Mouse (Mus musculus) spleen, embryonic (tissue): ENCODE measurements at regions not wholly inside any gene's neighbourhood (a gene's known extent, or its start where the extent isn't known, plus 50 kb on each side); places are given as distances from the start of the nearest gene placed in this dataset.

ENCODE experiments used
- CTCF ChIA-PET: fragments of 350-600 bp; sonication (Branson Sonifier 250); formaldehyde crosslinking; loops from one replicate; lab custom pipeline; 2022; lab: Charles Lee

DNA sequence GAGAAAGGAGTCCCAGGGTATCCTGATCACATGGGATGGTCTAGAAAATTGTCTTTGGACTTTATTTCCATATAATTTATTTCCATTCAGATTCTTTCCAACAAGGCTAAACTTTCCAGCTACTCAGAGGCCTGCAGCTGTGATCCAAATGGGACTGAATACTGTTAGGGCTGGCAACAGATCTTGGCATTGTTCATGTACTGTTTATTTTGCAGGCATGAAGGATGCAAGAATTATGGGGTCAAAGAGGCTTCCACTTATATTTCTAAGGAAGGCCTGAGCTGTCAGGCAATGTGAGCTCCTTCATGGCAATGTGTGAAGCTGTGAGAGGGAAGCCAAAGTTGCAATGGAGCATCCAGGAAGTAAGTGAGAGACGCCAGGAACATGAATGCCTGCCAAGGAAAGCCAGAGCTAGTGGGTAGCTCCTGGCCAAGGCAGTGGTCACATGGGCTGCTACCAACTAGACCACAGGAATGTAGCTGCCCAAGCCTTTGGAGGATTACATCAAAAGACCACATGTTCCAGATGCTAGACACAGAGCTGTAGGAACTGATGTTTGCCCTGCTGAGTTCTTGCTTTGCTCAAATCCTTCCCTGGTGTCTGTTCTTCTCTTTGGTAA, 261.8 kb upstream of the Sox11 start:
- CTCF ChIA-PET, result no interaction called here

DNA sequence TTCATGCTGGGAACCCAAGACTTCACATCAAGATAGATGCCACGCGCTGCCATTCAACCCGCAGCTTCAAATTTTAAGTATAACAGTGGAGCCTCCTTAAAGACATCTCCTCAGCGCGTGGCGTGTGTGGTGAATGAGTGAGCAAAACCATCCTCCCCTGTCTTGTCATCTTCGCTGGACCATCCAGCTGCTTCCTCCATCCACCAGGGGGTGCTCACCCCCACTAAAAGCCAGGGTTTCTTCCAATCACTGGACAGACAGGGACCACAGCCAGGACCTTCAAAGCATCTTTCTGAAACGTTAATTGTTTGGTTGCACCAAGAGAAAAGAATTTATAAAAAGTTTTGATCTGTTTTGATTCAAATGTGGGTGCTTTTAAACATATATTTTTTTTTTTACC, 256.8 kb upstream of the Sox11 start:
- CTCF ChIA-PET, result no interaction called here

DNA sequence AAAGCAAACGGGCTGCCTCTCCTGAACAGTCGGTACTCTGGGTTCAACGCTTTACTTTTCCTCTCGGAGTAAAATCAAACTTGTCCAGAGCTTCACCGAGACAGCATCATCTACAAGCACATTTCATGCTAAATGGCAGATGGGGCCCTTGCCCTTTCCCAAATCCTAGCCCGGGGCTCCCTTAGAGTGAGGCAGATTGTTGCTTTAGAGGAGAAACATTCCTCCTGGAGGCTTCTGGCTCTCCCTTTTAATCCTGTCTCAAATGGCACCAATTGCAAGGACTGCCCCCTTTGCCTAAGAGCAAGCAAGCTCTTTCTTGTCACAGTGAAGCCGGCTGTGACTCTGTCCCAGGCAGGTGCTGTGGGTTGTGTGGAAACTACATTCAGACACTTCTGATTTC, 255.5 kb upstream of the Sox11 start:
- CTCF ChIA-PET, result no interaction called here

DNA sequence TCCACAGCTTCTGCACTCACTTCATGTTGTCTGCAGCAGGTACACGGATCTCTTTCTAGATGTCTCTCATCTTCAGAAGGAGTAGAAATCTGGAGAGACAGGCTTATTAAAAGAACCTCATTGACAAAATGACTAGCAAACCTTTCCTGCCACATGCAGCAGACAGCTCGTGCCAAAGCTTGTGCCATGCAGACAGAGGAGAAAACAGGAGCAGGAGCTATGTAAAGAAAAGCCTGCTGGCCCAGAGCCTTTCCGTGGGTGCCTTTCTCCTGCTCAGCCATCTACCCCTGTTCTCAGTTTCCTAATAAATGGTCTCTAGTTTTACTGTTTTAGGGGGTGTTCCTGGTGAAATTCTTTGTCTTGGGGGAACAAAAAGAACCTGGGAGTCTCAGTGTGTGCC, 254.9 kb upstream of the Sox11 start:
- CTCF ChIA-PET, result no interaction called here

DNA sequence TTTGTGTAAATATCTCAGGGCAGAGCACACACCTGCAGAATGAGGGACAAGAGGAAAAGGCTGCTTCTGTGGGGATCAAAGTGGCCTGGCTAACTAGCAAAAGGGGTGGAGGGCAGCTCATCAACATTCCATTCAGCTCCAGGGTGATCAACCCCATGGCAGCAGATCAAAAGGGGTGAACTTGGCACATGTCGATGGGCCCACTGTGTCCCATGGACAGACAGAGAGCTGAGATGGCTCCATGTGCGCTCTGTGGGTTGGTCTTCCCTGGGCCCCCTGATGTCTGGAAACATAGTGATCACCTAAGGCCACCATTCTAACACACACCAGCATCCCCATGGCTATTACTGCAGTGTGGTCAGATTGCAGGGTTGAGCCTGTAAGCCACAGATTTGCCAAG, 253.2 kb upstream of the Sox11 start:
- CTCF ChIA-PET, result no interaction called here

DNA sequence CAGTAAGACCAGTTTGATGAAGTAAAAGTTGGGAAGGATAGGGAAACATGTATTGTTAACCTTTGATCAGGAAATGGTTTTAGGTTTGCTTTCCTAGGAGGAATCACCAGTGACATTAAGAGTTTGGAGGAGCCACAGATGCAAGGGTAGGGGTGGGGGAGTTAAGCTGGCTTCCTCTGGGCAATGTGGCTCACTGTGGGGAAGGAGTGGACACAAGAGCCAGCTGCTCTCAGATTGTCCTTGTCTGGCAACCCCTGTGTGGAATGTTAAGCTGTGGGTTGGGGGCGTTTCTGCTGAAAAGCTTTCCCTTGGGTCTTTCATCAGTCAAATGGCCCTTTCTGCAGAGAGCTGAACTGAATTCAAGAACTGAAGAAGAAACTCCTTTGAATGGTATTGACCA, 251.1 kb upstream of the Sox11 start:
- CTCF ChIA-PET, result no interaction called here

DNA sequence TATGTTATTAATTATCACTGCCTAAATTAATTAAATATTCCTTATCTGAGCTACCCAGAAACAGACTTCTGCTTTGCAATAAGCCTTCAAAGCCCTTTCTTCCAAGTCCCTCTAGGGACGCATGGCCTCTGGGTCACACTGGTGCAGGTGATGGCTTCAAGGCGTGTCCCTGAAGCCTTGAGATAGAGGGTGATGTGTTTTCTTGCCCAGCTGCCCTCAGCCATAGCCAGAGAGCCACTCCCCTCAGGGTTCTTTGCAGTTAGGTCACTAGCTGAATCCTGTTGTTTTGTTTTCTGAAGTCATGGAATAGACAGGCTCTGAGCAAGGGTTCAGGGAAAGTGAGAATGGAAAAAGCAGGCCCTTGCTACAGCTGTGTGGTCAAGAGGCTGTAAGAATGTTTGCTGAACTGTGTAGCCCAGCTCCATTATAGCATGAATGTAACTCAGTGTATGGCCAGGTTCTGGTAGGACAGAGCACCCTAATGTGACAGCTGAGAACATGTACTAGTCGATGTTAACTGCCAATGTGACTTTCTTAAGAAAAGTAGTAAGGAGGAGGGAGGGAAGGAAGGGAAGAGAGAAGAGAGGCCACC, 233.8 kb upstream of the Sox11 start:
- CTCF ChIA-PET, result no interaction called here

DNA sequence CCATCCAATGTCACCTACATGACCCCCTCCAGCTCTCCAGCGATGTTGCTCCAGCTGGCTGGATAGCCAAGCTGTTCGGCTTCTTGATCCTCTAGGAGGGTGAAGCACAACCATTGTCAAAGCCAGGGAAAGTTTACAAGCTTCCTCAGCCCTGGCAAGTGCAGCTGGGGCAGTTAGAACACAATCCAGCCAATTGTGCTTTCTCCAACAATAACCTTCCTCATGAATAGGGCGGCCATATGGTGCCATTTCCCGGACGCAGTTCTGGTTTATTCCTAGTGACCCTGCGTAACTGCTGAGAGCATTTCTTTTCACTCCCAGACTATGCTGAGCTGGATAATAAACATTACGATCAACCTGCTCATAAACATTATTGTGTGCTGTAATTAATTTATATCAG, 233.3 kb upstream of the Sox11 start:
- CTCF ChIA-PET, result no interaction called here

DNA sequence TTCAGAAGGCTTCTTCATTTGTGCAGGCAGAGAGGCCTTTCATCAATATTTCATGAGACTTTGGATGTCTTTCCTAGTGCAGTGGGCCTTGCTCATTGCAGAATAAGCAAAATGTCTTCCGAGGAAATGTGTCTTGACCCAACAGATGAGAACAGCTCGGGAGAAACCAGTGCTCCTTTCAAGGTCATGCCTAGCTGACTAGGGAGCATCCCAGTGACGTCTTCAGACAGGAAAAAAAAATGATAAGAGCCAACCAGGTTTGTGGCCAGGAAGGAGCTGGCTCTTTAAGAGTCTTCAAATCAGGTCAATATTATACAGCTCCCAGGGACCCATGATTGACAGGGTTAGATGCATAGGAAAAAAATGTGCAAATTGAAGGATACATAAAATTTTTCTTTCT, 224.9 kb upstream of the Sox11 start:
- CTCF ChIA-PET, result no interaction called here

DNA sequence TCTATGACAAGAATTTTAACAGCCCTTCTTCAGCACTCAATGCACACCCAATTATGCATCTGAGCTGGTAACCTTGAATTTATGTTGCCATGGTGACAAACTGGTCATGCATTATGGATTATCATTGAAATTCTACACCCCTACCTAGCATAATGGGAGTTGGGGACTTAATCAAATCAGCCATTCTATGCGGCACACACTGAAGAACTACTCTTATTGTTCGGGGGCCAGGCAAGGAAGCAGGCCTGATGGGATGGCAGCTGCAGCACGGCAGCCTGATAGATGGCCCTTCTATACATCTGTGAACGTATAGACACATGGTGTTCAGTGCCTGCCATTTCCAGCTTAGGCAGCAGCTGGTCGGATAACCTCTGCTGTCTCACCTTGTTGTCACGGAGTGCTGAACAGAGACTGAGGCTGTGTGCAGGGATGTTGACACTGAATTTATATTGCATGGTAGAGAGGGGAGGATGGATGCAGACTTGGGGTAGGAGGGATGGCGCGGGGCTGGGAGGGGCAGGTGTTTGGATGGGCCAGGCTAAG, 223.7 kb upstream of the Sox11 start:
- CTCF ChIA-PET, result no interaction called here

DNA sequence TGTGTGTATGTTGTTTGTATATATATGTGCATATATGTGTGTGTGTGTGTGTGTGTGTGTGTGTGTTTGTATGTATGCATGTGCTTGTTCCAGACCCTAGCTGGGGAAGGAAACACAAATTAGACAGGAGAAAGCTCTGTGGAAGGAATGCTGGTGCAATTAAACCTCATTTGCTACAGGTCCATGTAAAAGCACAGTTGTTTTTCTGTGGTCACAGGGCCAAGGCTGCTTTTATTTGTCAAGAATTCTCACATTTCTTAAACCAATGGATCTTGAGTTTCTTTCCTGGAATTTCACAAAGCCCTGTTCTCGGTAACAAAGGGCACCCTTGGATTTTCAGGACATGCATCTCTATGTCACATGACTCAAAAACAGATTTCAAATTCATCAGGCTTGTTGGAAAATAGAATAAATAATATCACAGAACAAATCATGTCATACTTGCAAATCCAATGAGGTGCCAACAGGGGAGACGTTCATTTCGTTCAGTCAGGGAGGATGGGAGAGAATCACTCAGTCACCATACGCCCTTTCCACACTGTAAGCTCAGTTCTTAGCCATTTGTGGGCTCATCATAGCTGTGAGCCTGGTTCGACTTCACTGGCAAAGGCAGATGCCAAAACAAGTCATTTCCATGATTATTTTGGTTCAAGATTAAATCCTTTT, 222.4 kb upstream of the Sox11 start:
- CTCF ChIA-PET, result no interaction called here

DNA sequence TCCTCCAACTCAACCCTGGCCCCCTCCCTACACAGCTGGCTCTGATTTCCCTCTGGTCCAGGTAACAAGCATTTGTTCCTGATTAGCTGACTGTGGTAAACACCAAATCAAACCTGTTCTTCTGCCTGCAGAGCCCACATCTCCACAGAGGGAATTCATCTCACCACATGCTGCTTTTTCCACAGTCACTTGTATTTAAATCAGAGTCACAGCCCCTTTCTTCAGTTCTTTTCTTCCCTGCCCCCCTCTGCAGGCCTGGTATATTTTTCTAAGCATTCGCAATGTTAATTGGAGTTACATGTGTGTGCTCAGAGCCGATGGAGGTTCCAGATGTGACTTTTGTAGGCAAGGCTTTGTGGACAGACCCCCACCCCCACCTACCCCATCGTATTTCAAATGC, 221.5 kb upstream of the Sox11 start:
- CTCF ChIA-PET, result no interaction called here

DNA sequence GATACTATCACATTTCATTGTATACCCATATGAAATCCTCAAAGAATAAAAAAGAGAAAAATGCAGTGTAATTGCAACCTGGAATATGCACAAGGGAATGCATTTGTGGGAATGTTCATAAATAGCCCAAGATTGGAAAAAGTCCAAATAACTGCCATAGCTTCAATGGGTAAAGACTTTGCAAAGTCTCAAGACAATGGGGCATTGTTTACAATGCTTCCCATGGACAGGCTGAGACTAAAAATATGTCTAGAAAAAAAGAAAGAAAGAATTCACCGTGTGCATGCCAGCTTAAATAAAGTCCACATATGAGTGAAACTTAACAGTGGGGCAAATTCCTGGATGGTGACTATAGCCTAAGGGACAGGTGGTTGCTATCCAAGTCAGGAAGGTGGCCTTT, 210.4 kb upstream of the Sox11 start:
- CTCF ChIA-PET, result no interaction called here

DNA sequence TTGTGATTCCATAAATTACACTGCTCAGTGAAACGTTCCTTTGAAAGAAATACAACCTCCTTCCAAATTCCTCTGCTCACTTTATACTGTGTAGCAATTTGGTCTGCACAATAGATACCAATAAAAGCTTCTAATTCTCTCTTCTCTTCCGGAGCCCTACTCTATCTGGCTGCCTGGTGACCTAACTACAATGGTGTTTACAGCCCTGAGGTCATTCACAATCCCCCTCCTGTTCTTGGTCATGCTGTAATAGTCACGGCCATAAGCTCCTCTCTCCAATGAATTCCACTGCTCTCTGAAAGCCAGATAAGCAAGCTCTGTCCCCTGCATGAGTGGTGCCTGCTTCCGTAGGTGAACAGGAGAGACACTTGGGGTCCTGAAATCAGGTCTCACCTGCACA, 195.8 kb upstream of the Sox11 start:
- CTCF ChIA-PET, result no interaction called here

DNA sequence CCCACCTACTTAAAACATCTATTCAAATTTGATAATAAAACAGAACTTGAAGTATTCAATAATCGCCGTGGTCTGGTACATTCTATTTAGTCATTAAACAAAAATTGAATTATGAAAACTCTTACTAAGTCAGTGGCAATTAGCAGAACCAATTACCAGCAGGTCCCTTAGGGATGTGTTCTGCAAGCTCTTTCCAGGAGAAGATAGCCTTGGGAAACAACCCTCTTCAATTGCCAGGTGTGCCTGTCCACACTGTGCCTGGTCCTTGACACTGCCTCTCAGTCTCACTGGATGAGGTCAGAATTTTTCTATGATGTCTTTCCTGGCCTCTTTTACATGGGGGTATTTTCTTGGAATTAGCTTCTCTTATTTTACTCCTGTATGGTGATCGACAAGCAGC, 195.1 kb upstream of the Sox11 start:
- CTCF ChIA-PET, result no interaction called here

DNA sequence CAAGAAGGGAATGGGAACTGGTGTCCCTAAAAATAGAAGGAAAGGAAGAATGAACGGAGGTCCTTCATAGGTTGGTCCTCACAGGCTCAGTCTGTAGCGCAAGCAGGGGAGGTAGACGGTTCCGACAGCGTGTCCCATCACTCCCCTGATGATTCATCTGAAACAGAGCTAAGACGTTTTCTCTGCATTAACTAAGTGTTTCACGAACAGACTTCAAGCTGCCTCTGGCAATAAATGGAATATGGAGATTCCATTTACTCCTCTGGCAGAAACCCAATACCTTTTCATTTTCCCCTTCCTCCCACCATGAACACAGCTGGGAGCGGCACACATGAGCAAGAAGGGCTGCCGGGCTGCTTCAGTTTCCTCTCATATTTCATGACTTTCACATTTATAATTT, 194.6 kb upstream of the Sox11 start:
- CTCF ChIA-PET, result no interaction called here

DNA sequence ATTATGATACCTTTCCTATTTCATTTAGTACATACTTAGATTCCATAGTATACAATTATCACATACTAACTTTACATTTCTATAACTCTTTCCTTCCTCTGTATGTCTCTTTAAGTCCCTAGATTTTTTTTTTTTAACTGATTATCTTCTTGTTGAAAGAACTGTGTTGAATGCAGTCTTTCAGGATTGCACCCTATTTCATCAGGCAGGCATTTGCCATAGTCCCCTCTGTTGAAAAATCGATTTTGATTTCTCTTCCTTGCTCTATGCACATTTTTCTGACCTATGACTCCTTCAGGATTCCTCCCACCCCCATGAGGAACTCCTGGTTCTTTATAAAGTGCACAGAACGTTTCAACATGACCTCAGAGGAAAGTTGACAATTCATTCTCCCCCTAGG, 183.2 kb upstream of the Sox11 start:
- CTCF ChIA-PET, result no interaction called here

DNA sequence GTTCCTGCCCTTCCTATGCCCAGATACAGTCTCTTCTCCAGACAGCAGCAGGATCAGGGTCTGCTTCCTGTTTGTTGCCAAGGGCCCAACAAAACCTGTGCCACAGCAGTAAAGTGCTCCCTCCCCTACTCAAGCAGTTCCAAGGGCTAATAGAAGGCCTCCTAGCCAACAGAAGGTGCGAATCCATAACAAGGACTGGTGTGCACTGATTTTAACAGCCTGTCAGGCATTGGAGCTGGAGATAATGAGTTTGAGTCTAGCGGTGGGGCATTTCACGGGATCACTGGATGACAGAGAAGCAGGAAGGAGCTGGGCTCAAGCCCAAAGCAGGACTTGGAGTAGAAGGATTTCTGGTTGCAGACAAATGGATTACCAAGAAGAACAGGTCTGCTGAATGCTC, 170.9 kb upstream of the Sox11 start:
- CTCF ChIA-PET, result no interaction called here

DNA sequence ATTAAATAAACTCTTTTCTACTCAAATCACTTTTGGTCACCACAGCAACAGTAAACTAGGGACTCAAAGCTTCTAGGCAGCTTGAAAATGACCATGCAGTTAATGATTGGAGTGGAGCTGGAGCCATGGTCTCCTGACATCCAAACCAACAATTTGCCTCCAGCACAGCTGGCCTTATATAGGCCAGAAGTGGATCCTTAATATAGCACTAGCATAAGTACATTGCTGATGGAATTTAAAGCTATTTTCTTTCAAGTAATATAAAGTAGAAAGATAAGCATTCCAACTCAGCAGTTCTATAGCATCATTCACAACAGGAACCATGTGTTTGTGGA, 165.8 kb upstream of the Sox11 start:
- CTCF ChIA-PET, result no interaction called here

DNA sequence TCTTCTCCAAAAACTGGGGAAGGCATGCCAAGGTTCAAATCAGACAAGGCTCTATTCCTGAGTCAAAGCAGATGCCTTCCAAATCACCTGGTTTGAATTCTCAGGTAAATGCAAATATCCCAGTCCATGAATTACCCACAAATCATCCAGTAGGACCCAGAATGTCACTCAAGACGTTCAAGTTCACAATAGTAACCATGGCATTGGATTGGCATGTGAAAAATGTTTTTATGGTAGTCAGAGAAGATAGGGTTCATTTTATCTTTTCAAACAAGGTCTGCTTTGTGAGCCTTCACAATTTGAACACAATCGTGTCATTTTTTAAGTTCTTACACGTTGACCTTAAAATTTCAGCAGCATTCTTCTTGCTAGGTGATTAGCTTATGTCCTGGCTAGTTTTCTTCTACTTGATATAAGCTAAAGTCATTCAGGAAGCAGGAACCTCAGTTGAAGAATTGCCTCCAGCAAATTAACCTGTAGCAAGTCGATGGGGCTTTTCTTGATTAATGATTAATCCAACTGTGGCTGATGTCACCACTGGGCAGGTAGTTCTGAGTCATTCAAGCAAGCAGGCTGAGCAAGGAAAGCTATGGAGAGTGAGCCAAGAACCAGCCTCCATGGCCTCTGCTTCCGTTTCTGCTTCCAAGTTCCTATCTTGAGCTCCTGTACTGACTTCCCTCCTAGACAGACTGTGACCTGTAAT, 165.3 kb upstream of the Sox11 start:
- CTCF ChIA-PET, result no interaction called here

DNA sequence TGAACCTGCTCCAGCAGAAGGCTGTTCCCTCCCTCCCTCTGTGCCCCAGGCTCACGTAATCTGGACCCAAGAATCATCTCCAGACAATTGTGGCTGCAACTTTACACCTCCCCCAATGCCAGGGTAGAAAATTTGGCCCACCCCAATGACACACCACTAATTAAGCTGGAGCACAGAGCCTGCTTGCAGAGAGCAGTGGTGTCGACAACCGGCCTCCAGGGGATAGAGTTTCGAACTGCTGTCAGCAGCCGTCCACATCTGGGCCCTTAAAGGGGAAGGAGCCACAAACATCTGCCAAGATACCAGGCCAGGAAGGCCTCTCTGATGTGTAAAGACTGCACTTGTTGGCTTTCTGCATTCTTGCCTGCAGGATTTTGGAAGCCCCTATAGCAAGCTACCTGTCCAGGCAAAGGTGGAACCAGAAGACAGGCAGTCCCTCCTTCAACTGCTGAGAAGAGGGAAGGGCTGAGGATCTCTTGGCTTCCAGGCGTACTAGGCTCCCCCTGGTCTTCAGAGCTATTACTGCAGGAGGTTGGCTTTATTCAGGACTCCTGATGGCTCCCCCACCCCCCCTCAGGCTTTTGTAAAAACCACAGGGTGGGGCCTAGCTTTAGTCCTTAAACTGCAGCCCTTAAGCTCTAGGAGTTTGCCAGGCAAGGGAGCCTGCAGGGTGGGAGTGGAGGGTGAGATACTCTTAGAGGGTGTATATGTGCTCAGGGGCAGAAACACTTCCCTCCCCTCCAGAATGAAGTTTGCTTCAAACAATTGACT, 160.5 kb upstream of the Sox11 start:
- CTCF ChIA-PET, result no interaction called here

DNA sequence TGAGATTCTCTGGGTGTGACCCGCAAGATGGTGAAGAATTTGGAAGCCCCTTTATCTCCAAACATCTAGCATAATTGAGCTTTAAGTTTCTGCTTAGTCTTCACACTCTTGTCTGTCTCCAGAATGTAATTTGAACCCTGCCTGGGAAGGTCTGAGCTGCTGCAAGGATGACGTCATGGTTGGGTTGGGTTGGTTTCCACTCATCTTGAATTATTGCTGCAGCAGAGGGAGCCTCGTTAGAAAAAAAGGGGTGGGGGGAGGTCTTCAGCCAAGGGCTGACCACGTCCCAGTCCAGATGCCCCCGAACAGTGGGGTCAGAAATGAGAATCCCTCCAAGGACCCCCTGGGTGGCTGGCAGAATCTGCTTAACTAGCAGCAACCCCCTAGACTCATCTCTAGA, 158.1 kb upstream of the Sox11 start:
- CTCF ChIA-PET, result no interaction called here
